Mouse (Mus musculus) kidney, postnatal 4 days (tissue): ENCODE data around the gene Kirrel3.
A peak's percentile ranks its signal among the peaks of the same experiment; 100 is the strongest.

Experiments
- DNase-seq, 2 experiments: peaks; one replicate each; pipeline ENCODE4 v3.0.0; 2021; ENCODE audit warnings: mixed read lengths in 2 of 2

Gene Kirrel3

DNA sequence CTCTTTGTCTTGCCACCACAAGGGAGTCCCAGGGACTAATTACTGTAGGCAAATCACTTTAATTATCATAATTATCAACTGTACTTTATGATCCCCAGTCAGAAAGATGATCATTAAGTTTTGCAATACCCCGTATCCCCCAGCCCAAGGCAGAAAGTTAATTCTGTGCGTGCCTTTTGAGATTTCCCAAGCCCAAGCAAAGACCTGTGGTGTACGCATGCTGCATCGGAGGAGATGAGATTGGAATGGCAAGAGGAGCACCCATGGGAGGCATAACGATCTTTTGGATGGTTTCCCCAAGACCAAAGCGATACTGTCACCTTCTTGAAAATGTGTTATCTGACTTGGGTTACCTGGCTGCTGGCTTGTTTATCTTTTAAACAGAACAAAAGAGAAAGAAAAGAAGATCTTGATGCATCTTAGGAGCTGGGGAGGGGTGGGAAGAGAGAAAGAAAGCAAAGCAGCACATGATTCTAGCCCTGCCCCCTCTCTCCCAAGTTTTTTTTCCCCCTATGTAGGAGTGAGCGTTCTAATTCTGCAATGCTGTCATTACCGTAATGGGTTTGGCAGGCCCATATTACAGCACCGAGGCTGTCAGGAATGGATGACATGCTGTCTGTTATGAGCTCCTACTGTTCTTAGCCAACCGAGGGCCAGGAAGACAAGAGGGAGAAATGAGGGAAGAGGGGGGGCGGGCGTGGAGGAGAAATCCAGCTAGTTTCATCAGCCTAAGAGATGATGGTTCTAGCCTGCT, 218.0 kb downstream of the Kirrel3 start:
- DNase-seq: no peak

DNA sequence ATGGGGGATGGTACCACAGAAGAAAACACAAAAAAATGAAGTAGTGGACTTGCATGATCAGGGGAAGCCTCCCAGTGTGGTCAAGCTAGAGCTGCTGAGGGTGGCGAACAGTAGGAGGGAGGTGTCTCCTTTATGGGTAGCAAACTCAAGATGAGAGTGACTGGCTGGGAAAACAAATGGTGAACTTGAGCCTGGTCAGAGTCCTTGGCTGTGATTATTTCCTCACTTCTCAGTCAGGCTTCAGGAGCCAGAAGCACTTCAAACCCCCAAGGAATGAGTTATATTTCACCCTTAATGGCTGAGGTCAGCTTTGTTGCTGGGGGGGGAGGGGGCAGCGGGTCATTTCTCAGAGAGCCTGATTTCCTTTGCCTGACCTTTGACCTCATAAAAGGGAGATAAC, 218.7 kb downstream of the Kirrel3 start:
- peak in 1 of 2 experiments; percentile 5 for DNase-seq

DNA sequence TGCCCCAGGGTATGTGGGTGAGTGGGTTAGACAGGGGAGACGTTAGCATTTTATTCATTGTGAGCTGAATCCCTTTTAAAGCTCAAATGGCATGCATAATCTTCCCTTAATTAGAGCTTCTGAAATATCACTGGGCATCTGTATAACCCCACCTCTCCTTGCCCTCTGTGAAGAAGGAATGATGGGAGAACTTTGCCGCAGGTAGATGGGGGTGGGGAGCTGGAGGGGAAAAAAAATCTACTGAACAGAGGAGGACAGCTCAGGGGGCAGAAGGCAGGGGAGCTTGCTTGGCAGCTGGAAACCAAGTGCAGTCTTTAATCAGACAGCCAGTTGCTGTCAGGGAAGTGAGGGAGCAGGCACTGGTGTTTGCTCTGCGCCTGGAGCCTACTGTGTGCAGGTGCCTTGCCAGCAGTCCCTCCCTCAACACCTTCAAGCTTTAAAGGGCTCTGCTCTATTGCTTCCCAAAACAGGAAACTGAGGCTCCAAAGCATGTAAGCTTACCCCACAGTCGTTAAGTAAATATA, 220.7 kb downstream of the Kirrel3 start:
- no peak for DNase-seq

DNA sequence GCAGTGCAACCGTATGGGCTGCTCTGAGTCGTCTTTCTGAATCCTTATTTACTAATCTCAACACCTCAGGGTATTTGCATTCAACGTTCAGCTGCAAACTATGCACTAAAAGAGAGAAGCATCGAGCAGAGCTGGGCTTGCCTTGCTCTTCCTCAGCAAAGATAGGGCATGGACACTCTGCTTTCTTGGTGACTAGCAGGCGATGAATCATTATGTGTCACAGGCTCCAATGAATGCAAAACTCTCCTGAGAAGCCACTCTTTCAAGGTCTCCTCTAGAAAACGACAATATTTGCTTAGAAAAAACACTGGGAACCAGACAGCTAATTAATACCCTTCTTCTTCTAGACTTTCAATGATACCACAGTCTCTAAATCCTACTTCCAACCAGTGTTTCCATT, 223.0 kb downstream of the Kirrel3 start:
- no peak for DNase-seq

DNA sequence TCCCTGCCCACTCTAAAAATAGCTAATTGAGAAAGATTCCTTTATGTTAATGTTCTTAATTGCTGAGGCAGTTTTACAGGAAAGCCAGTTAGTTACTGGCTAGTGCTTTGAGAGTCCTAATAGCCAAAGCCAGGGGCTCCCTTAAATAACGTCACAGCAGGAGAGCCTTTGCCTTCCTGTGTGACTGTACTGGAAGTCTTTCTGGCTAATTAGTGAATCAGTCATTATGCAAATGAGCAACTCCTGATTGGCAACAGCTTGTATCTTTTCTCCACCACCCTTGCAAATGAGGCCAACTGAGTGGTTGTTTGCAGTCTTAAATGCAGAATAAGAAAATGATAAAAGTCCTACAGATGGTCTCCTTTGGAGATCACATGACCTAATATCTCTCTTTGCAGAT, 226.3 kb downstream of the Kirrel3 start:
- DNase-seq: no peak

DNA sequence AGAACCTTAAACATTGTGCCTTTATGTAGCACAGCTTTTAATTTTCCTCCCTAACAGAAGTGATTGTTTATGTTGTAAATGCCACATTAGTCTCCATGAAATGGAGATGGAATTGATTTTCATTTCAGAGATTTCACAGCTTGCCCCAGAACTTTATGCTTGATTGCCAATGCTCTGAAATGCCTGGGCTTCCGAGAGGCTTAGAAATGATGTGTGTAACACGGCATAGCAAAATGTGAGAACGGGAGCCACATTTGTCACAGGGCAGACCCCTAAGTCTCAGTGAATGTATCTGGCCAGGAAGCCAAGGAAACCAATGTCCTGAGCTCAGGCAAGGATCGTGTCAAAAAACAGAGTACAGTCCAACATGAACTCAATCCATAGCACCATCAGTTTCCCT, 227.3 kb downstream of the Kirrel3 start:
- DNase-seq: no peak

DNA sequence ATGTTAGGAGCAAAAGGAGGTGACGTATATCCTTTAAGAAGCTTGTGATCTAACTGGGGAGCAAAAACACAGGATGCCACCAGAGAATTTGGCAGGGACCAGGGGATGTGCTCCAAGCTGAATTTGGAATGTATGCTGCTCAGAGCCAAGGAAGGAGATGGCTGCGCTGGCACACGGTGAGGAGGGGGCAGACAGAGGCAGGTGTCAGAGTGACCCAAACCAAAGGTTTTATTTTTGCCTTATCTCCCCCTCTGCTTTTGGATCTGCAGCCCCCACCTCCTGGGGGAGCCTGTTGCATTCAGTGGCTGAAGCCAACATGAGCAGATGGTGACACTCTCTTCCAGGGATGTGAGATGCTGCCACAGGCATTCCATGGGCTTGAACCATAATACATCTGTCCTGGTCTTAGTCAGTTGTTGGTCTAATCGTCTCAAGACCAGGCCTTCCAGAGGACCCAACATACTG, 227.8 kb downstream of the Kirrel3 start:
- no peak for DNase-seq

DNA sequence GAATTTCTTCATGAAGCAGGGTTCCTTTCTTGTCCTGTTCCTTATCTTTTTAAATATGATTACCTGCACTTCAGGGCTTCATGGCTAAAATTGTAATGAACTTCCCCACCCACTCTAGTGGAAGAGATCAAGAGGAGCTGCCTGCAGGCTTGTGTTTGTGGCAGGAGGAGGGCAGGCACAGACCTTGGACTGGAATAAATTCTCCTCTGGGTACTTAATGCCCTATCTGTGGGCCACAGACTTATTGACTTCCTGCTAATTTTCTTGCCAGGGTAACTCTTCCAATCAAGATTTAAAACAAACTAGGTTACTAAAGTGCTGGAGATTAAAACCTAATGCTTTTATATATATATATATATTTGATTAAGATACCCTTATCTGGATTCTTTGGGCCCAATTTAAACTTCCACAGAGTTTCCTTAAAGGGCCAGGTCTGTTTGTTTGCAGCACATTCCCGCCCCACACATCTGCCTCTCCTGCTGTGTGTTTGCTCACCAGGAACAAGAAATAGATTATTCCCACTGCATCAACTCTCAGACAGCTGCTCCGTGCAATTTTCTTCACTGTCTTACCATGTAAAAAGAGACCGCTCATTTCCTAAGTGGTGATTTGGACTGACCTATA, 229.4 kb downstream of the Kirrel3 start:
- DNase-seq: no peak

DNA sequence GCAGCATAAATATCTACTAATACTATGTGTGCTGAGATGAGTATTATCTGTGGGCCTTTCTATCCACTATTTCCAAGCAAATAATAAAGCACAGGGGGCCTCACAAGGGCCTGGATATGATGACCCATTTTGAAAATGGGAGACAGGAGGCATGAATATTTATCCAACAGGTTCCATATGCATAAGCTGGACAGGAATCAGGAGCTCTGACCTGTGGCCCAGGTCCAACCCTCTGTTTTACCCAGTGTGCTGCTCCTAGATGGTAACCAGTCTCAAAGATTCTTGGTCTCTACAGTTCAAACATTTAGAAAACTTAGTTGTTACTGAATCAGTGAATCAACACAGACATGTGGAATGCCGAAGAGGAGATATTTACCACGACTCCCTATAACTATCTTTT, 230.8 kb downstream of the Kirrel3 start:
- DNase-seq: no peak

DNA sequence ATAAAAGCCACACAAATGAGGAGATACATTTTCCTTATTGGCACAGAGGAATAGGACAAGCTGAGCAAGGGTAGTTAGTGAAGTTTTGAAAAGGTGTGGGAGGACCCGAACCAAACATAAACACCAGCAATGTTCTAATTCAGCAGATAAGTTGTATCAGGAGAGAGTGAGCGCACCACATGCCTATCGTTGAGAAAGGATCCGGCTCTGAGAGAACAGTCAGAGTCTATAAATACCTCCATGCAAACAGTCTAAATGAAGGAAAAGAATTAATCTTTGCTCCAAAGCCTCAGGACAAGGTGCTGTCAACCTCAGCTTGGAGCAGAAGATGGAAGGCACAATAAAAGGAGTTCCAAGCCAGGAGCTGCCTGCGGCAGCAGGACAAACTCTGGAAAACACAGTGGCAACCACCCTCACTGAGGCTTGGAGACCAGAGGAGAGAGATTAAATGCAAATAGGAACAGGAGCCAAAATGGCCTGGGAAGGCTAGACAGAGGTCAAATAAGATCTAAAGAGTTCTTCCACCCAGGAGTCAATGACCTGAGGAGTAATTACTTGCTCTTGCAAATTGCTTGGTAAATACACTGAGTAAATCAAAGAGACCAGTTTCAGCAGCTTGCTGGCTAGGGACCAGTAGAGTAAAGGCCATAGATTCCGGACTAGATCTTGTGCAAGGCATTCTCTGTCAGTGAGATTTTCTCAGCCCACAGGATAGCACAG, 235.9 kb downstream of the Kirrel3 start:
- peak in 1 of 2 experiments; percentile 9 for DNase-seq

DNA sequence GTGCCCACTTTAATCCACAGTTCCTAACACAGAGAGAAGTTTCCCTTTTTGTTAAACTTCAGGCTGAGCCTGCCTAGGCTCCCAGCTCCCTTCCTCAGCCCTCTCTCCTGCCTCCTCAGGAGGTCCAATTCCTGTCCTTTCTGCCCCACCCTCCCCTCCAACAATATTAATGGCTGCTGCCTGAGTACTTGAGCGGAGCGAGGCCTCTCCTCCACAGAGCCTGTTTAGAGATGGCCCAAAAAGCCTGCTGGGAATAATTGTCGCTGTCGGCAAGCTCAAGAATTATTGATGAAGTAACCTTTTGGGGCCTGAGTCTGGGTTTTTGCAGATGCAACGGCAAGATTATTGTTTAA, 236.5 kb downstream of the Kirrel3 start:
- DNase-seq: peak; percentile 18

DNA sequence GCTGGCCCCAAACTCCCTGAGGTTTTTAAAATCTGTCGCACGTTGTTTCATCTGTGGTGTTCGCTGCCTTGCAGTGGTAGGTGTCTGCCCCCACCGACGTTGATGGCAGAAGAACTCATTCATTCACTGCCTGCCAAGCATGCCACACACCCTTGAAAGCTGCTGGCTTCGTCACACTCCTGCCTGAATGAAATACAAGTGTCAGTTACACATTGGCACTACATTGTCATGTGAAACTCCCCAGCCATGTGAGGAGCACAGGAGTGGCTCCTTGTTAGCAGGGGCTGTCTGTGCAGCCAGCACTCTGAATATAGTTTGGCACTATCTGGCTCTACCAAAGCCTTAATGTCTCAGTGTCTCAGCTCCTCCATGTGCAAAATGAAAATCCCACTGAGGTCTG, 246.8 kb downstream of the Kirrel3 start:
- DNase-seq: no peak

DNA sequence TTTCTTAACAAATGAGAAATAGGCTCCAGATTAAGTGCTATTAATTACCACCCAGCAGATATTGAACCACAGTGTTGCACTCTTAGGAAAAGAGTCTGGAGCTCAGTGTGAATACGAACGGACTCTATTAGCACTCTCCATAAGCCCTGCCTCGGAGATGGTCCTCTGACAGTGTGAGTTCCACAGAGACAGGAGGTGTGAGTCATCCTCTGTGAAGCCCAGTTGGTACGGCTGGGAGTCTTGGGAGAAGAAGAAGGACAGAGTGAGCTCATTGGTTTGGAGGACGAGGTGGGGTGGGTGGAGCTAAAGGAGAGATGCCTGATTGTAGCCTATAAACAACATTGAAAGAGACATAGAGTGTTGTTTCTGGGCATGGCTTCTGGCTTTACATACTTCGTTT, 247.9 kb downstream of the Kirrel3 start:
- DNase-seq: no peak

DNA sequence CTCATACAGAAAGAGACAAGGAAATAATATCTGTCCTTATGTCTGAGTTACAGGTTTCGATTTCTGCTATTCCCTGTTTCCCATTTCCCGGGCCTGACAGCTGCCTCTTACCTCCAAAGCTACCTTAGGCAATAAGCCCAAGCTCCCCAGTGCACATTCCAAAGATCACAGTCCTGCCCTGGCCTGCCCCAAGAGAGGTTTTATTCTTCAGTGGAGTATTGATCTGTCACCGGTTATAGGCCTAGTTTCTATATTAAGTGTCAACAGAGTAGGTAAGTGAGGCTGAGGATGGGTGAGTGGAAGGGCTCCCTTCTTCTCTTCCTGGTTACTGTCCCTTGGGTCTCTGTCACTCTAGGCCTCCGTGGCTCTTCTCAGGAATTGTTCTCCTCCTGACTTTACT, 249.3 kb downstream of the Kirrel3 start:
- no peak for DNase-seq

DNA sequence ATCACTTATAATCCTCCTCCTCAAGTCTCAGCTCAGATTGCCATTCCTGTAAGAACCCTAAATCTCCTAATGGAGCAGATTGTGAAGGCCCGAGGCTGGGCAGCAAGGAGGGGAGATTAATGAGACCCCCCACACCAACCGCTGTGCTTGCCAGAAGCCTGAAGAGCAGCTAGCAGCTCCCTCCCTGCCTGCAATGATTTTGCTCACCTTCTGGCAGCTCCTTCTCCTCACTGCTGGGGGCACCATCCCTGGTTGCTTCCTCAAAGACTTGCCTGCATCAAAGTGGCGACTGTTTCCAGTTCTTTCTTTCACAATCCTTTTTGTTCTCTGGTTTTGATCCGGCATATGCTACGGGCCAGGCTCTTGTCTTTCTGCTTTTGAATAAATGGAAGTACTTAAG, 253.7 kb downstream of the Kirrel3 start:
- no peak for DNase-seq

DNA sequence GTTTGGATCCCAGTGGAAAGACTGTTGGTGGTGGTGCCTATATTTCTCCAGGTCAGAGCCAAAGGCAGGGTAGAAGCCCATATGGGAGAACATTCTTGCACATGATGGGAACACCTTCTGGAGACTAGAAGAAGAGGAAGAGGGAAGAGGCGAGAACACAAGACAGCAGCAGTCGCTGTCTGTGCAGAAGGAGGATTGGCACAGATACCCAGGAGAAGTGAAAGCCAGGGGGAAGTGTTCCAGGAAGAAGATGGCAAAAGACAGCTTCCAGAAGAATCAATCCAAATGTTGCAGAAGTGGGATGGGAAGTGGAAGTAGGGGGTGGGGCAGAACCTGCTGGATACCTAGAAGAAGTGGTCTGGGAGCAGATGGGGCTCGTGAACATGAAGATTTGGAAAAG, 255.1 kb downstream of the Kirrel3 start:
- DNase-seq: no peak

DNA sequence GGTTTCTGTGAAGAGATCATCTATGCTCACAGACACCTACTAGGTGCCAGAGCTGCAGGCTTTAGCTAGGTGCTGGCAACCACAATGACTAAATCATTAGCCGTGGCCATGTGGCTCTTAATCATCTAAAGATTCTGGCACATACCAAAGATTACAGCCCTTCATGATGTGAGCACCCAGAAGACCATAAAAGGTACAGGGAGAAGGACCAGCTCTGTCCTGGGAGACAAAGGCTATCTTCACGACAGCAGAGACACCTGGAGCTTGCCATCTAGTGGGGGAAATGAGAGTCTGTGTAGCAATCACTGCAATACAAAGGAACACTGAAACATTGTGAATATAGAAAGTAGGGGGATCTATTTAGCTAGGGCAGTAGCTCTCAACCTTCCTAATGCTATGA, 262.3 kb downstream of the Kirrel3 start:
- no peak for DNase-seq

DNA sequence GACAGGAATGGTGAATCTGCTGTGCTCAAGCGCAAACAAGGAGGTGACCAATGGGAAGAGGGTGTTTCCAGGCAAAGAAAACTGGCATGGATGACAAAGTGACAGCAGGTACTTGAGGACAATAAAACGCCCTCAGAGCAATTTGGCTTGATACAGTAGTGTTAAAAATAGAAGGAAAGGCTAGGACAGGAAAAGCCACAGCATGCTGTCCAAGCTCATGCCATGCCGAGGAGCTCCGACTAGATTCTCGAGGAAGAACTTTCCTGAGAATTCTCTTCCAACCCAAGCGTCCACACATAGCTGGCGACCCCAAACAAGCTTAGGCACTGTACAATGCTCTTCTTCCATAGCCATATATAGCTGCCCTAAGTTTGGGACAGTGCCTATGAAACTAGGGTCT, 263.5 kb downstream of the Kirrel3 start:
- no peak for DNase-seq

DNA sequence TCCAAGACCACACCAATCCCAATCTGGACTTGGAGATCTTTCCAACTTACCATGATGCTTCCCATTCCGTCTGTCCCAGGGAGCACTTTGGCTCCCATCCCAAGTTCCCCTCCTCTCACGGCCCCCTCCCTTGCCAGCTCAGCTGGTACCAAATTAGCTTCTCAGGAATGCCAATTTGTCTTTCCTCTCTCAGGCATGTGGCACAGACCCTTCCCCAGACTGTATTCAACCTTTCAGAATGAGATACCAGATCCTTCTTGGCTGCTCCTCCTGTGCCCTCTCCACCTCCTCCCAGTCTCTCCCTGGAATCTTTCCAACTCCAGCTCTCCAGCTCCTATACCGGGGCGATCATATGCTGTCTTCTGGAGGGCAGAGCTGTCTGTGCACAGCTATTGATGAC, 264.2 kb downstream of the Kirrel3 start:
- DNase-seq: no peak

DNA sequence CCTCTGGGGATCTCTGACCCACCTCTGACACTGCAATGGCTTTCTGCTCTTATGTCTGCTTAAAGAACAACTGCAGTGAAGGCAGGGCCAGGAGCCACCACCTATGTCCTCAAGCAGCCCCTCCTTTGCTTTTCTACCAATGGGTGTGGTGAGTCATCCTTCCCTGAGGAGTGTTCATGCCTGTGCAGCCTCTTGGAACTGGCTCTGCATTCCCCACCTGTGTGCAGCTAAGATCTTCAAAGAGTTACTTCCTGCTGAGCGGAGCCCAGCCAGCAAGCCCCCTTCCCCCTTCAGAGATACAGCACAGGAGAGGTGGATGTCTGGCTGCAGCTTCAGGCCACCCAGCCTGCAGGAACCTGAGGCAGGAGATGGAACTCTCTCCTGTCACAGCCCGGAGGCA, 265.2 kb downstream of the Kirrel3 start:
- peak in 1 of 2 experiments; percentile 6 for DNase-seq

DNA sequence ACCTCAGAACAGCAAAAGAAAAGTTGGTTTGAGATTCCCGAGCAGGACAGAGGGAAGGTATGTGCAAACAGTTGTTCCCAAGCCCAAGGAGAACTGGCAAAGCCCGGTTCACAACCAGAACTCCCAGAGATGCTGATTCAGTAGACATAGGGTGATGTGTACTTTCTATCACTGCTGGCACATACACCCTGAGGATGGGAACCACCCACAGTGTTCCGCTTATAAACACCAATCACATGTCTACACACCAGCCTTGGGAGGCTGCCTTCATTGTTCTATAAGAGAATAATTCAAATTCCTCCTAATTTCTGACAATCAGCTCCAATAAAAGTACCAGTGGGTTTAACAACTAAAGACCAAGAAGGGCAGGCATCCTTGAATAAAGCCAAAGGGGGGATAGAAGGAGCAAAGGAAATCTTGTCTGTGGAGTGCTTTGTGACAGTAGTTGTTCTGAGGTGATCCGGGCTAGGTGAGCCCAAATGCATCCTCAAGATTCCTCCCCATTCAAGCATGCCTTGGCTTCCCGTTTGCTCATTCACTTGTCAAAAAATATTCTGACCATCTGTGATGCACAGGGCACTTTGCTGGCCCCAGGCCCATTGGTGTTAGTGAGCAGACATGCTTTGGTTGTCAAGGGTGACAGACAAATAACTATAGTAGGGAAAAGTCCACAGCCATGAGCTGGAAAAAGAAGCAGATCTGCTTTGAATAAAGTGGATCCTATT, 266.5 kb downstream of the Kirrel3 start:
- DNase-seq: peak in 1 of 2 experiments; percentile 9

DNA sequence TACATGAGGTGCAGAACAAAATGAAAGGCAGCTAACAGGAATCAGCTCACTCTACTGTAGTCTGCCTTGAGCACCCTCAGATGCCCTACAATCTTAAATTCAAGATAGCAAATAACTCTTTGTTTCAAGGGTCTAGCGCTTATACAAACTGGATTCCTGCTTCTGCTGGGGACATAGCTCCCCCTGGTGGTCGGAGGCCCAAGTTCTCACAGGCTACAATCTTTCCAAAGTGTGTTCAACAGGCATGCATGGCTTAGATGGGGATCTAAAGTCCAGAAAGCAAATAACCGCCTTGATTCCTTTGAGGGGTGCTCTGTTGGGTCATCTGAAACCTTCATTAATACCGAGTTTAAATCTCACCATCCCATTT, 267.1 kb downstream of the Kirrel3 start:
- peak; percentile 88 for DNase-seq

DNA sequence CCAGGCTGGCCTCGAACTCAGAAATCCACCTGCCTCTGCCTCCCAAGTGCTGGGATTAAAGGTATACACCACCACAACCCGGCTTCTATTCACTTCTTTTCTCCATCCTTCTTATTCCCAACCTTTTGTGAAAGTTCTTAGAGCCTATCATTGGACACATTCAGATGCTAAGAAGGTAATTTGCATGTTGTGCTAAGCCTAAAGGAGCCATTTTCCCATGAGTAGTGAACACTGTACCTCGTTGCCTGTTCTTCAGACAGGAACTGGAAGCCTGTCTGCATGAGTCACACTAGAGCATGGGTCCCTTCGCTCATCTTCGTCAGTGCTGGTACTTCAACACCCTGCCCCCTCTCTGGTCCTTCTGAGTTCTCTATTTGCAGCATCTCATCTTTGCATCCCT, 268.2 kb downstream of the Kirrel3 start:
- DNase-seq: no peak
